Mouse (Mus musculus): Measurements from ENCODE around the gene Ccdc60. TPM values are rescaled to one million over a fixed set of nuclear protein-coding genes. Genes with fewer than 3 reads are reported as not detected.

The Ccdc60 gene
- polyA plus RNA-seq, 1 experiment from 2014 or later, result 1.8 TPM

DNA sequence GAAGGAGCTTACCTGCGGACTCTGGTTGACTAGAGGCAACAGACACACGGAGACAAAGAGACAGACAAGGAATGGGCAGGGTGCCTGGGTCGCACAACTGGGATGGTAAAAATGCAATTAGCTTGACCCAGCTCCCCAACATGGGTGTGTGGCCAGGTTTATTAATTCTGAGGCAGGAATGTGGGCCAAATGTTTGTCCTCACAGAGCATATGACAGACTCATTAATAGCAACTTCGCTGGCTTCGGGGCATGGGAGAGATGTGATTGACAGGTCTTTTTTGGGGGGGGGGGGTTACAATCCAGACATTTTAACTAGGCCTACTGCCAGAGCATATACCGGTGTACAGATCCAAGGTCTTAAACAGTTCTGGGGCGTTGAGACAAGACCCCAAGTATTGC, 69.5 kb downstream of the Ccdc60 start:
- Histone ChIP-seq H3K9ac (no peak overlapping the region), H3K27ac (no peak overlapping the region), H3K4me1 (replicated peaks) (no peaks in the 10 kb centered on the region), H3K36me3 (no peaks in the 10 kb centered on the region), H3K4me2 (replicated peaks) (no peak overlapping the region), H3K27me3 (replicated peaks) (no peaks in the 10 kb centered on the region), H3K4me3 (replicated peaks) (no peak overlapping the region), H3K9me3 (no peaks in the 10 kb centered on the region)
- WGBS, result 74% methylated on average over 7 of the region's 7 CpGs
- ATAC-seq, result no peak

DNA sequence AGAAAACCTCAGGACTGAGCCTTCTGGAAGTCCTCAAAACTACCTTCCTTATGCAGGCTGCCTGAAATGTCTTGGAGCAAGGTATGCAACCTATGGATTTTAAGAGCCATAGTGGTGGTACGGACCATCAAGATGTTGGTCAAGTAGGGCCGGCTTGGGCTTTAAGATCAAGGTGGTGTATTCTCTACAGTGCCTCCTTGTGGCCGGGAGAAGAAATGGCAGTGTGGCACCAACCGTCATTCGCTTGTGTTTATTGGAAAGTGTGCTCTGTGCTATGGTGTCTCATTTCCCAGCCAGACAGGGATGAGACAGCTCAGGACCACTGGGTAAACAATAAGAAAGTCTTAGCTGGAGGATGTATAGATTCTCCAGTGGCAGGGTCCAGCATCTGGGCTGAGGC, 76.1 kb downstream of the Ccdc60 start:
- H3K36me3 ChIP-seq, result no peaks in the 10 kb centered on the region
- WGBS, result 60% methylated on average over 5 of the region's 5 CpGs
- H3K4me1 ChIP-seq (replicated peaks), result no peaks in the 10 kb centered on the region
- ATAC-seq, result no peak
- no peak overlapping the region for H3K27ac ChIP-seq
- H3K4me3 ChIP-seq (replicated peaks), result no peak overlapping the region
- H3K9me3 ChIP-seq, result no peaks in the 10 kb centered on the region
- H3K9ac ChIP-seq, result no peak overlapping the region
- no peak overlapping the region for H3K4me2 ChIP-seq (replicated peaks)
- no peaks in the 10 kb centered on the region for H3K27me3 ChIP-seq (replicated peaks)

GRCm38 (mm10) chr5:116209378-116210091, 79.2 kb downstream of the Ccdc60 start:
- Histone ChIP-seq H3K4me3 (replicated peaks) (no peak overlapping the region), H3K4me1 (replicated peaks) (no peaks in the 10 kb centered on the region), H3K9ac (no peak overlapping the region), H3K27ac (no peak overlapping the region), H3K27me3 (replicated peaks) (no peaks in the 10 kb centered on the region), H3K9me3 (no peaks in the 10 kb centered on the region), H3K4me2 (replicated peaks) (no peak overlapping the region), H3K36me3 (no peaks in the 10 kb centered on the region)
- WGBS, result 42% methylated on average over 11 of the region's 11 CpGs
- ATAC-seq, result no peak

- H3K4me2 ChIP-seq (replicated peaks), result no peak overlapping the region
Observed at GRCm38 (mm10) chr5:116208741-116209368, 79.9 kb downstream of the Ccdc60 start.

GRCm38 (mm10) chr5:116202692-116203091, 86.1 kb downstream of the Ccdc60 start:
- Histone ChIP-seq H3K4me3 (replicated peaks) (no peak overlapping the region), H3K9me3 (no peaks in the 10 kb centered on the region), H3K27me3 (replicated peaks) (no peaks in the 10 kb centered on the region), H3K4me2 (replicated peaks) (no peak overlapping the region), H3K9ac (no peak overlapping the region), H3K4me1 (replicated peaks) (no peaks in the 10 kb centered on the region), H3K27ac (no peak overlapping the region), H3K36me3 (no peaks in the 10 kb centered on the region)
- 77% methylated on average over 5 of the region's 5 CpGs for WGBS
- ATAC-seq, result no peak

More at GRCm38 (mm10) chr5:116208741-116209368, 79.9 kb downstream of the Ccdc60 start:
- Histone ChIP-seq H3K9ac (no peak overlapping the region), H3K36me3 (no peaks in the 10 kb centered on the region), H3K27me3 (replicated peaks) (no peaks in the 10 kb centered on the region), H3K27ac (no peak overlapping the region), H3K9me3 (no peaks in the 10 kb centered on the region), H3K4me1 (replicated peaks) (no peaks in the 10 kb centered on the region), H3K4me3 (replicated peaks) (no peak overlapping the region)
- 32% methylated on average over 16 of the region's 16 CpGs for WGBS
- no peak for ATAC-seq

- Histone ChIP-seq H3K9ac (no peak overlapping the region), H3K4me2 (replicated peaks) (no peak overlapping the region), H3K9me3 (no peaks in the 10 kb centered on the region), H3K27me3 (replicated peaks) (no peaks in the 10 kb centered on the region), H3K36me3 (no peaks in the 10 kb centered on the region), H3K4me3 (replicated peaks) (no peak overlapping the region), H3K27ac (no peak overlapping the region), H3K4me1 (replicated peaks) (no peaks in the 10 kb centered on the region)
- WGBS, result 29% methylated on average over 11 of the region's 11 CpGs
- no peak for ATAC-seq
Observed at GRCm38 (mm10) chr5:116194499-116194898, 94.3 kb downstream of the Ccdc60 start.

DNA sequence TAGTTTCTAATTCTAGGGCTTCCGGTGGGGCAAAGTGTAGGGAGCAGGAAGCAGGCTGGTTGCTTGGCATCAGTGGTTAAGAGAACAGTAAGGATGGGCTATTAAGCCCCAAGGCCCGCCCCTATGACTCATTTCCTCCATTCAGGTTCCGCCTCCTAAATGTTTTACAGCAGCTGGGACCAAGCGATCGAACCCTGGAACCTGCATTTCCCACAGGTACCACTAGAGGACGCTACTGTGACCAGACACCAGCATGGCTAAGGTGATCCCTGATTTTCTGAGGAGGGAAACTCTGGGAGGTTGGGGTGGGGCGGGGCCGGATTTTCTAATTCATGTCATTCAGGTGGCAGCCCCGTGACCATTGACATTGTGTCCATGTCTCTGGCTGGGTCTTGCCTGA, 96.1 kb downstream of the Ccdc60 start:
- Histone ChIP-seq H3K4me1 (replicated peaks) (no peaks in the 10 kb centered on the region), H3K9me3 (no peaks in the 10 kb centered on the region), H3K27me3 (replicated peaks) (no peaks in the 10 kb centered on the region), H3K9ac (no peak overlapping the region), H3K27ac (no peak overlapping the region), H3K4me2 (replicated peaks) (no peak overlapping the region), H3K4me3 (replicated peaks) (no peak overlapping the region), H3K36me3 (no peaks in the 10 kb centered on the region)
- WGBS, result 67% methylated on average over 9 of the region's 9 CpGs
- ATAC-seq, result no peak

GRCm38 (mm10) chr5:116191596-116191995, 97.2 kb downstream of the Ccdc60 start:
- no peaks in the 10 kb centered on the region for H3K36me3 ChIP-seq
- no peak overlapping the region for H3K4me2 ChIP-seq (replicated peaks)
- H3K9me3 ChIP-seq, result no peaks in the 10 kb centered on the region
- ATAC-seq, result no peak
- no peak overlapping the region for H3K27ac ChIP-seq
- no peaks in the 10 kb centered on the region for H3K27me3 ChIP-seq (replicated peaks)
- H3K9ac ChIP-seq, result no peak overlapping the region
- WGBS, result 91% methylated on average over 3 of the region's 3 CpGs
- H3K4me3 ChIP-seq (replicated peaks), result no peak overlapping the region
- H3K4me1 ChIP-seq (replicated peaks), result no peaks in the 10 kb centered on the region

DNA sequence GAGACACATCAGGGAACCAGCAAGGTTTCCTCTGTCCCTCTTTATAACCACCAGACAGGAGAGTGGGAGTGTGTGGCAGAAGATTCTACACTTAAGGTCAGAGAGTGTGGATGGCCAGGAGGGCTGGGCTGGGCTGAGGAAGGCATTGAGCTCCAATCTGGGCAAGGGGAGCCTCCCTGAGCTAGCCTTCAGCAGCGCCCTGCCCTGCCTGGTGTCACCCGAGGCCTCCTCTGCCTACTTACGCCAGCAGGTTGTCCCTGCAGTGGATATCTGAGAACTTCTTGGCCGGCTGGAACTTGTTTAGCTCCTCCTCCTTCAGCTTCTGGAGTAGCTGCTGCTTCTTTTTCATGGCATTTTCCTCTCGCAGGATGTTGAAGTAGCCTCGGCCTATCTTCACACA, 99.0 kb downstream of the Ccdc60 start:
- no peak overlapping the region for H3K4me3 ChIP-seq (replicated peaks)
- H3K4me2 ChIP-seq (replicated peaks), result no peak overlapping the region
- H3K27me3 ChIP-seq (replicated peaks), result no peaks in the 10 kb centered on the region
- ATAC-seq, result no peak
- no peaks in the 10 kb centered on the region for H3K36me3 ChIP-seq
- no peaks in the 10 kb centered on the region for H3K9me3 ChIP-seq
- WGBS, result 25% methylated on average over 6 of the region's 6 CpGs
- H3K27ac ChIP-seq, result no peak overlapping the region
- no peaks in the 10 kb centered on the region for H3K4me1 ChIP-seq (replicated peaks)
- no peak overlapping the region for H3K9ac ChIP-seq

GRCm38 (mm10) chr5:116180594-116180993, 108.2 kb downstream of the Ccdc60 start:
- Histone ChIP-seq H3K9me3 (no peaks in the 10 kb centered on the region), H3K27me3 (replicated peaks) (no peaks in the 10 kb centered on the region), H3K4me3 (replicated peaks) (no peak overlapping the region), H3K4me2 (replicated peaks) (no peak overlapping the region), H3K27ac (no peak overlapping the region), H3K9ac (no peak overlapping the region), H3K36me3 (no peaks in the 10 kb centered on the region), H3K4me1 (replicated peaks) (no peaks in the 10 kb centered on the region)
- 11% methylated on average over 13 of the region's 13 CpGs for WGBS
- ATAC-seq, result no peak

GRCm38 (mm10) chr5:116171721-116172120, 117.1 kb downstream of the Ccdc60 start:
- Histone ChIP-seq H3K4me2 (replicated peaks) (no peak overlapping the region), H3K9ac (no peak overlapping the region), H3K9me3 (no peaks in the 10 kb centered on the region), H3K27me3 (replicated peaks) (no peaks in the 10 kb centered on the region), H3K27ac (no peak overlapping the region), H3K4me1 (replicated peaks) (no peaks in the 10 kb centered on the region), H3K36me3 (no peaks in the 10 kb centered on the region), H3K4me3 (replicated peaks) (no peak overlapping the region)
- ATAC-seq, result no peak
- 89% methylated on average over 6 of the region's 6 CpGs for WGBS

- no peak overlapping the region for H3K9ac ChIP-seq
- no peak for ATAC-seq
- H3K27me3 ChIP-seq (replicated peaks), result no peaks in the 10 kb centered on the region
- 64% methylated on average over 13 of the region's 13 CpGs for WGBS
- H3K4me2 ChIP-seq (replicated peaks), result no peak overlapping the region
- no peaks in the 10 kb centered on the region for H3K36me3 ChIP-seq
- H3K4me3 ChIP-seq (replicated peaks), result no peak overlapping the region
- no peak overlapping the region for H3K27ac ChIP-seq
- no peaks in the 10 kb centered on the region for H3K9me3 ChIP-seq
- H3K4me1 ChIP-seq (replicated peaks), result no peaks in the 10 kb centered on the region
Observed at GRCm38 (mm10) chr5:116166965-116167364, 121.8 kb downstream of the Ccdc60 start.
